Mouse (Mus musculus) heart, embryonic 14.5 days (tissue): Measurements from ENCODE around the gene Atg101. TPM values are rescaled to one million over a fixed set of nuclear protein-coding genes. Genes with fewer than 3 reads are reported as not detected.

ENCODE experiments used
- ATAC-seq: fragments of 200-750 bp; cut with Nextera tagmentation; 2 replicates; pipeline ENCODE4 v1.8.0; 2017; ENCODE audit warnings: low read depth, moderate TSS enrichment; ENCODE audit not compliant: insufficient number of reproducible peaks, insufficient read depth, low FRiP score
- H3K27ac ChIP-seq, 2 experiments: fragments of 200-500 bp in 1 of 2; fragments of 300-500 bp in 1 of 2; sonication (generic) in 1 of 2; replicated peaks in 1 of 2; 2 replicates each; pipeline ENCODE4 v1.5.1; 2012 to 2014; ENCODE audit warnings: low read depth in 2 of 2, low read length in 2 of 2, control low read depth in 1 of 2, mild to moderate bottlenecking in 1 of 2, mixed read lengths in 1 of 2; ENCODE audit not compliant: control insufficient read depth in 1 of 2, insufficient read depth in 1 of 2
- H3K27me3 ChIP-seq: fragments of 300-500 bp; sonication (generic); 2 replicates; pipeline ENCODE4 v1.6.1; 2014; ENCODE audit warnings: mild to moderate bottlenecking, low read length, control low read depth; ENCODE audit not compliant: control insufficient read depth, insufficient read depth
- H3K36me3 ChIP-seq: fragments of 300-500 bp; sonication (generic); 2 replicates; pipeline ENCODE4 v1.6.1; 2014; ENCODE audit warnings: mild to moderate bottlenecking, control low read depth, low read length, mixed read lengths; ENCODE audit not compliant: control insufficient read depth, insufficient read depth
- H3K4me1 ChIP-seq, 2 experiments: fragments of 200-500 bp in 1 of 2; fragments of 300-500 bp in 1 of 2; sonication (generic) in 1 of 2; 2 replicates each; pipeline ENCODE4 v1.6.1; 2012 to 2014; ENCODE audit warnings: low read length in 2 of 2, control low read depth in 1 of 2, mixed read lengths in 1 of 2; ENCODE audit not compliant: control insufficient read depth in 2 of 2, insufficient read depth in 2 of 2
- H3K4me2 ChIP-seq: fragments of 300-500 bp; sonication (generic); 2 replicates; pipeline ENCODE4 v1.6.1; 2014; ENCODE audit warnings: mild to moderate bottlenecking, low read length
- H3K4me3 ChIP-seq, 2 experiments: fragments of 200-500 bp in 1 of 2; fragments of 300-500 bp in 1 of 2; sonication (generic) in 1 of 2; 2 replicates each; pipeline ENCODE4 v1.5.1; 2012 to 2014; ENCODE audit warnings: low read length in 2 of 2, mild to moderate bottlenecking in 2 of 2, control low read depth in 1 of 2, low read depth in 1 of 2, moderate library complexity in 1 of 2; ENCODE audit not compliant: control insufficient read depth in 1 of 2, insufficient read depth in 1 of 2
- H3K9ac ChIP-seq: fragments of 300-500 bp; sonication (generic); 2 replicates; pipeline ENCODE4 v1.6.1; 2014; ENCODE audit warnings: mild to moderate bottlenecking, low read length
- H3K9me3 ChIP-seq: fragments of 300-500 bp; sonication (generic); 2 replicates; pipeline ENCODE4 v1.6.1; 2016; ENCODE audit warnings: low read length, control low read depth; ENCODE audit not compliant: control insufficient read depth
- WGBS: fragments of 180-500 bp; shearing (Covaris S2); extraction: QIAGEN DNeasy Blood & Tissue Kit; methylation state at CpG from one replicate; pipeline ENCODE4 v1.1.7; 2014; 5-methylcytosine and 5-hydroxymethylcytosine counted together
- polyA plus RNA-seq: library from polyadenylated mRNA; unstranded; fragments of >200 nt; fragmentation: Nextera tagmentation; extraction: Ambion mirVana; gene quantifications from 2 replicates; pipeline ENCODE4 v1.2.1, GENCODE M21; 2014

Gene Atg101
- polyA plus RNA-seq, 1 experiment from 2014 or later, result 50.4 TPM

- Histone ChIP-seq H3K27ac (peak overlapping the region; percentile 10 to 69; a peak in 1 of 4 replicates), H3K9ac (no peak overlapping the region), H3K9me3 (no peaks in the 10 kb centered on the region), H3K4me1 (peaks cover 12 to 22% of the 10 kb centered on the region in 2 experiments), H3K36me3 (no peaks in the 10 kb centered on the region), H3K27me3 (no peaks in the 10 kb centered on the region), H3K4me2 (no peak overlapping the region), H3K4me3 (no peak overlapping the region)
- 54% methylated on average over 14 of the region's 14 CpGs for WGBS
- no peak for ATAC-seq
These were observed 35.1 kb downstream of the Atg101 start for GRCm38 (mm10) chr15:101318889-101319765.

DNA sequence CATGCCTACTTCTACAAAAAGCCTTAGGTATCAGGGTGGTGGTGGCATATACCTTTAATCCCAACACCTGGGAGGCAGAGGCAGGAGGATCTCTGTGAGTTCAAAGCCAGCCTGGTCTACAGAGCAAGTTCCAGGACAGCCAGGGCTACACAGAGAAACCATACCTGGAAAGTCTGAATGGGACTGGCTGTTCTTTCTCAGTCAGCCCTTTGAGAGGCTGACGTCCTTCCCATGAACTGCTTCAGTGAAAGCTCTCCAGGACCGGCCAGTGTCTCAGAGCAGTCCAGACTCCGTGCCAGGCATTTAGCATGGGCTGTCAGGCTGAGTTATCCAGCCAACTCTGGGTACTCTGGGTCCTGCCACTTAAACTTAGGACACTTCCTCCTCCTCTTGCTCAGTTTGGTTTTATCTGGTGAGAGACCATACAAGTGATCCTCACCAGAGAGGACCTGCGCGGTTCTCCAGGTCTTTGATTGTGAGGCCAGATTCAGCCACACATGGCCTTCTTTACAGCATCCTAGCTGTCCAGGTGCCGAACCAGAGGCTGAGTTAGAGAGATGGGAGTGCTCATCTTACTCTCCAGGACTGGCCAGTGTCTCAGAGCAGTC is 36.0 kb downstream of the Atg101 start:
- peaks cover 12 to 22% of the 10 kb centered on the region in 2 experiments for H3K4me1 ChIP-seq
- no peaks in the 10 kb centered on the region for H3K9me3 ChIP-seq
- H3K27me3 ChIP-seq, result no peaks in the 10 kb centered on the region
- no peaks in the 10 kb centered on the region for H3K36me3 ChIP-seq
- 65% methylated on average over 6 of the region's 6 CpGs for WGBS
- H3K4me3 ChIP-seq, result no peak overlapping the region
- H3K27ac ChIP-seq, result peak overlapping the region; percentile 36 to 69
- no peak overlapping the region for H3K4me2 ChIP-seq
- no peak overlapping the region for H3K9ac ChIP-seq
- no peak for ATAC-seq

DNA sequence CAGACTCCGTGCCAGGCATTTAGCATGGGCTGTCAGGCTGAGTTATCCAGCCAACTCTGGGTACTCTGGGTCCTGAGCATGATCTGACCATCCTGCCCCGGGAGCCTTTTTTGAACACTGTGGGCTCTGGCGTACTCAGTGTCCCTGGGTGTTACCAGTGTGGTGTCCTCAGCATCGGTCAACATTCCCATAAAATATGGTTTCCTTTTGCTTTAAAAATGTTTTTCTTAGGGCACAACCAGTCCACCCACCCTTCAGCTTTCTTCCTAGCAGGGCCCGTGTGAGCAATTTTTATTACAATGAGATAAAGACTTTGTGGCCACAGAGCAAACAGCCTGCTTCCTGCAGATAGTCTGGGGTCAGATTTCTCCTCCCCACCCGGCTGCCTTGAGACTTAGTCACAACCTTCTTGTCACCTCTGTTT is 36.6 kb downstream of the Atg101 start:
- peak; percentile 32 for ATAC-seq
- Histone ChIP-seq H3K27ac (peak overlapping the region; percentile 36 to 74), H3K27me3 (no peaks in the 10 kb centered on the region), H3K4me1 (peaks cover 12 to 22% of the 10 kb centered on the region in 2 experiments), H3K36me3 (no peaks in the 10 kb centered on the region), H3K9ac (no peak overlapping the region), H3K9me3 (no peaks in the 10 kb centered on the region), H3K4me2 (no peak overlapping the region), H3K4me3 (no peak overlapping the region)
- 37% methylated on average over 6 of the region's 6 CpGs for WGBS

DNA sequence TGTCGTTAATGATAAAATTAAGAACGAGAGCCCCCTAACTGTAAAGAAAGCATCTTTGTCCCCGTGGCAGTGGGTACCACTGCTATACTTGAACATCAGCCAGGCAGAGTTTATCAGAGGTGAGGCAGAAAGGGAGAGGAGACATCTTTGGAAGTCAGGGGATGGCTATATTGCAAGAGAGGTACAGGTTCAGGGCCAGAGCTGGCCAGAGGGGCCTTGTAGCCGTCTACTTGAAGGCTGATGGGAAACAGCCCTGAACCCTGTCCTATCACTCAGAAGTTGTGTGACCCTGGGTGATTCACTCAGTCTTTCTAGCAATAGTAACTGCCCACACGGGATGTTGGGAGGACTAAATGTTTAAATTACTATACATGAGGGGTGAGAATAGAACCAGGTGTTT is 37.1 kb downstream of the Atg101 start:
- H3K36me3 ChIP-seq, result no peaks in the 10 kb centered on the region
- 31% methylated on average over 5 of the region's 5 CpGs for WGBS
- peaks cover 12 to 22% of the 10 kb centered on the region in 2 experiments for H3K4me1 ChIP-seq
- H3K9me3 ChIP-seq, result no peaks in the 10 kb centered on the region
- no peak overlapping the region for H3K4me3 ChIP-seq
- H3K4me2 ChIP-seq, result no peak overlapping the region
- no peaks in the 10 kb centered on the region for H3K27me3 ChIP-seq
- no peak overlapping the region for H3K9ac ChIP-seq
- ATAC-seq, result no peak
- H3K27ac ChIP-seq, result peak overlapping the region; percentile 20 to 74; a peak in 3 of 4 replicates

DNA sequence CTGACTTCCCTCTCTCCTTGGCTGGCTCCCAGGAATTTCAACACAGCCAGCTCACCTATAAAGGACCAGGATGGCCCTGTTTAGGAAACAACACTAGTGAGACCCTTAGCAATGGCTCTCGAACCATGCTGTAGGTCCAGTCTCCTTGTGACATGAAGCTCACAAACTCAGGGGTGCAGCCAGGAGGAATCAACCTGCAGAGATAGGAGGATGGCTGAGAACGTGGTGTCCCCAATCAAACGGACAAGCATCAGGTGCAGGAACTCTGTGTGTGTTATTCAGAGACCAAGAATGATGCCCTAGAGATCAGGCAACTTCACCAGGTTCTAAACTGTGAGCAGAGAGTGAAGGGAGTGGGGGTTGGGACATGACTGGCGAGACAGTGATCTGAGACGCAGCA is 38.0 kb downstream of the Atg101 start:
- 74% methylated on average over 5 of the region's 5 CpGs for WGBS
- H3K27ac ChIP-seq, result no peak overlapping the region
- H3K9ac ChIP-seq, result no peak overlapping the region
- no peak overlapping the region for H3K4me3 ChIP-seq
- no peaks in the 10 kb centered on the region for H3K9me3 ChIP-seq
- no peak overlapping the region for H3K4me2 ChIP-seq
- ATAC-seq, result no peak
- H3K27me3 ChIP-seq, result no peaks in the 10 kb centered on the region
- peaks cover 10 to 19% of the 10 kb centered on the region in 2 experiments for H3K4me1 ChIP-seq
- H3K36me3 ChIP-seq, result no peaks in the 10 kb centered on the region

- Histone ChIP-seq H3K36me3 (no peaks in the 10 kb centered on the region), H3K27me3 (no peaks in the 10 kb centered on the region), H3K9ac (no peak overlapping the region), H3K4me3 (no peak overlapping the region), H3K9me3 (no peaks in the 10 kb centered on the region), H3K27ac (no peak overlapping the region), H3K4me1 (peaks cover 10 to 14% of the 10 kb centered on the region in 2 experiments), H3K4me2 (no peak overlapping the region)
- 85% methylated on average over 7 of the region's 7 CpGs for WGBS
- no peak for ATAC-seq
These were observed 38.6 kb downstream of the Atg101 start for GRCm38 (mm10) chr15:101322640-101323039.

DNA sequence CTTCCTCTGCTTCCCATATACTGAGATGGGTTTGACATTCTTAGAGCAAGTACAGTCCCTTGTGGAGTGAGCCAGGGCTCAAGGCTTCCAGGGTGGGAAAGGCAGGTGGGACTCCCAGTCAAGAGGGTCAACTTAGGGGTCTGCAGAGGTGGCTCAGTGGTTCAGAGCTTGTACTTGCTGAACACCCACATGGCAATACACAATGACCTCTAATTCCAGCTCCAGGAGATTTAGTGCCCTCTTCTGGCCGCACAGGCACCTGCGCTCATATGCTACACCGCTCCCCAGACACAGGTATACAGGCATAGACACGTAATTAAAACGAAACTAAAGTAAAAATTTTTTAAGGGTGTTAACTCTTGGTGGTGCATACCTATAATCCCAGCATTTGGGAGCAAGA is 39.4 kb downstream of the Atg101 start:
- no peaks in the 10 kb centered on the region for H3K27me3 ChIP-seq
- WGBS, result 94% methylated on average over 5 of the region's 5 CpGs
- H3K4me2 ChIP-seq, result no peak overlapping the region
- H3K4me3 ChIP-seq, result no peak overlapping the region
- ATAC-seq, result no peak
- no peak overlapping the region for H3K27ac ChIP-seq
- no peaks in the 10 kb centered on the region for H3K36me3 ChIP-seq
- H3K4me1 ChIP-seq, result peaks cover 9 to 12% of the 10 kb centered on the region in 2 experiments
- no peak overlapping the region for H3K9ac ChIP-seq
- H3K9me3 ChIP-seq, result no peaks in the 10 kb centered on the region
